Mouse (Mus musculus): ENCODE data around the gene Gm28048.

Gene Gm28048

GRCm38 (mm10) chr11:22981984-22982757, at the start of gene Gm28048, which contains the start of gene Commd1:
TSS of gene Gm28048 (minus strand) at chr11:22982090.
TSS of gene Commd1 (minus strand) at chr11:22982382.
- peak; percentile 95 to 99 for DNase-seq (ENCODE audit: inconsistent age in 2 of 2, low spot score in 1 of 2)

- DNase-seq (ENCODE audit: inconsistent age in 2 of 2, low spot score in 1 of 2): no peak
Observed at GRCm38 (mm10) chr11:23029399-23029798, 47.5 kb upstream of the Gm28048 start.

DNA sequence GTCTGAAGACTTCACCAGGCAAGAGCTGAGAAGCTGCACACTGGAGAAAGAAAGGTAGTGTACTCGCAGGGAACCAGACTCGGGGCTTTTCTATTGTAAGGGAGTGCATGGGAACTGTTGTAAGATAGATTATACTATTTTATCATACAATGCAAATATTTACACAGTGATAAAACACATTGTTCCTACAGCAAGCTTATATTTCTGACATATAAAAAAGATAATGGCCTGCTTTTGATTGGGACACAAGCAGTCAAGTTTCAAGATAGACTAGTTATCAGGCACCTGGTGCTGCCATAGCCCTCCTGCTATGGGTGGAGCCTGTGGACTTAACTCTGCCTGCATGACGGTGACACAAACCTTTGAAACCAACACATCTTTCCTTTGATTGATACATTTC, 47.1 kb upstream of the Gm28048 start:
- DNase-seq (ENCODE audit: inconsistent age in 2 of 2, low spot score in 1 of 2): no peak

GRCm38 (mm10) chr11:23024169-23024568, 42.3 kb upstream of the Gm28048 start:
- DNase-seq (ENCODE audit: inconsistent age in 2 of 2, low spot score in 1 of 2): no peak

- DNase-seq (ENCODE audit: inconsistent age in 2 of 2, low spot score in 1 of 2): no peak
Observed at GRCm38 (mm10) chr11:23023155-23023554, 41.3 kb upstream of the Gm28048 start.

DNA sequence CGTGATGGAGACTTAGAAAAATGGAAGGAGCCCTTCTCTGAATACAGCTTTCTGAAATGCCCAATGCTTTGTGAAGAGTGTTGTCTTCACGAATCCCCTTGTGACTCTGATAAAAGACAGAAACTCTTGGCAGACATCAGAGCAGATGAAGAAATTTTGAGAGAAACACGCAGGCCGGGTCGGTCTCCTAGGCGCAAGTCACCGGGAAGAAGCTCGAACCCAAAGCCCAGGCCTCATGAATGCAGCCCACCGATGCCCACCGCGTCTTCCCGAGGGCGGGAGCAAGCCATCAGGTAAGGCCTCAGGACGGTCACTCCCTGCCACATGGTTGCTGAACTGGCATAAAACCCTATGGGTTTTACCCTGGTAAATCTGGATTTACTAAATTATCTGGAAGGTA, 39.0 kb upstream of the Gm28048 start:
- DNase-seq (ENCODE audit: inconsistent age in 2 of 2, low spot score in 1 of 2): peak in 1 of 2 experiments; percentile 18

DNA sequence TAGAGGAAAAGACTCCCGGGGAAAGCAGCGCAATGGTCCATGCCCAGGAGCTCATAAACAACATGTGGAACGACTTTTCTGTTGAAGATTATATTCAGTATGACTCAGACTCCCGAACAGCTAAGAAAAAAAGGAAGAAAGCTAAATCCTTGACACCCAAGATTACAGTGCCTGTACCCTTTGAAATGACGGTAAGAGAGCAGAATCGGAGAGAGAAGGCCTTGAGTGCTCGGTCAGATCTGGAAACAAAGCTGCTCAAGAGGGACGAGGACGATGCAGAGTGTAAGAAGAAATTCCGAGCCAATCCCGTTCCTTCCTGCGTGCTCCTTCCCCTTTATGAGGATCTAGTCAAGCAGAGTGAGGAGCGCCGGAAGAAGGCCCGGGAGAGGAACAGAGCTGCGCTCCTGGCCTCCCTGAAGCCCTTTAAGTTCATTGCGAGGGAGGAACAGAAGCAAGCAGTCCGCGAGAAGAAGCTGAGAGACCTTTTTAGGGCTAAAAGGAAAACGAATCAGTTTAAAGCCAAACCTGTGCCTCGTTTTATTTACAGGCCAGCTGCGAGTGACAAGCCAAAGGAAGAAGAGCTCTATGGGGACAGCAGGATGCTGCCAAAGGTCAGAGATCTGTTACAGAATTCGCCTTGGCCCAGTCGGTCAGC, 38.4 kb upstream of the Gm28048 start:
- peak; percentile 50 to 86 for DNase-seq (ENCODE audit: inconsistent age in 2 of 2, low spot score in 1 of 2)

DNA sequence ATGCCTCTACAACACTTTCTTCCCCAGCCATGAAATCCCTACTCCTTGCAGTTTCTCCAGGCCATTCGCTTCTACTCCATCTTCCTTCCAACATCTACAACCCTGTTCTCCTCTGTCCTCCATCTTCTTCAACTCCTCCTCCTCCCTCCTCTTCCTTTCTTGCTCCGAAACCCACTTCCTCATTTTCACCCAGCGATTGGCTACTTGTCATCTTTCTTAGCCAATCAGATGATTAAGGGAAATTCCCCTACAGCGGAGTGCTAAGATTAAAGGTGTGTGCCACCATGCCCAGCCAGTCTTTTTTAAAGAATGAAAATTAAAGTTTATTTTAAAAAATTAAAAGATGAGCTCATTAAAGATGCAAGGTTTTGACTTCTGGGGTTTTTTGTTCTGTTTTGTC, 36.1 kb upstream of the Gm28048 start:
- DNase-seq (ENCODE audit: inconsistent age in 2 of 2, low spot score in 1 of 2): no peak

DNA sequence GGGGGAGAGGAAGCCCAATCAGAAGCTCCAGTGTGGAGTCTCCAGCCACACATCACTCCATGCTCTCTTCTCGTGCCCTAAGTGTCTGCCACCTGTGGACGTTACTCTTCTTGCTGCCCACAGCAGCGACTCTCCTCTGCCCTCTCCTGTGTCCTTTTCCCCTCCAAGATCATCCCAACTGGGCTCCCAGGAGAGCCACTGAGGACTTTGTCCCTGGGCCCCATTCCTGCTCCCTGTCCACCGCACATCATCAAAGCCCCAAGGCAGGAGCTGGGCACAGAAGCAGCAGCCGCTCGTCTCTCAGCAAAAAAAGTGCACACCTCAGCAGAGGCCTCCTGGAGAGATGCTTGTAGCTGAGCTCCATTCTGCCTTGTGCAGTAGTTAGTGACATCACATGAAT, 33.1 kb upstream of the Gm28048 start:
- DNase-seq (ENCODE audit: inconsistent age in 2 of 2, low spot score in 1 of 2): no peak

DNA sequence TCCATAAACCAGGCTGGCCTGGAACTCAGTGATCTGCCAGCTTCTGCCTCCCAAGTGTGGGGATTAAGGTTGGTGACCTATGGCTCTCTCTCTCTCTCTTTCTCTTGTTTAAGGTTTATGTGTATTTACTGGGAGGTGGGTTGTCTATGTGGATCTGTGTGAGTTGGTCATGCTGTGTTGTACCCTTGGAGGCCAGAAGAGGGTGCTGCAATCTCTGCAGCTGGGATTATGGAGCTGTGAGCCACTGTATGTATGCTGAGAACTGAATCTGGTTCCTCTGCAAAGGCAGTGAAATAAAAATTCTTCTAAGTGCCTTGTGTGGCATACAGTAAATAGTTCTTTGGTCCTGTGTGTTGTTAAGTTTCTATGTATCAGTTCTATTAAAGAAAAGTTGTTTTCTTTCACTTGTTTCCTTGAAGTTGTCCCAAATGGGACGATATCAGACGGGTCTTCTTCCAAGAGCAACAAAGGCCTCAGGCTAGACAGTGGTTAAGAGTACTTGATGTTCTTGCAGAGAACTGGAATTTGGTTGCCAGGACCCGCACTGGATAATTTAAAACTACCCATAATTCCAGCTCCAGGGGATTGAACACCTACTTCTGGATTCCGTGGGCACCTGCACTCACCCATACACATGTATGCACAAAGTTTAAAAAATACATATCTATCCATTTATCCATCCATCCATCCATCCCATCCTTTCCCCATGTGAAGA, 31.8 kb upstream of the Gm28048 start:
- no peak for DNase-seq (ENCODE audit: inconsistent age in 2 of 2, low spot score in 1 of 2)

GRCm38 (mm10) chr11:23013096-23013495, 31.2 kb upstream of the Gm28048 start:
- DNase-seq (ENCODE audit: inconsistent age in 2 of 2, low spot score in 1 of 2): no peak

- no peak for DNase-seq (ENCODE audit: inconsistent age in 2 of 2, low spot score in 1 of 2)
Observed at GRCm38 (mm10) chr11:23008824-23009200, 26.9 kb upstream of the Gm28048 start.

DNA sequence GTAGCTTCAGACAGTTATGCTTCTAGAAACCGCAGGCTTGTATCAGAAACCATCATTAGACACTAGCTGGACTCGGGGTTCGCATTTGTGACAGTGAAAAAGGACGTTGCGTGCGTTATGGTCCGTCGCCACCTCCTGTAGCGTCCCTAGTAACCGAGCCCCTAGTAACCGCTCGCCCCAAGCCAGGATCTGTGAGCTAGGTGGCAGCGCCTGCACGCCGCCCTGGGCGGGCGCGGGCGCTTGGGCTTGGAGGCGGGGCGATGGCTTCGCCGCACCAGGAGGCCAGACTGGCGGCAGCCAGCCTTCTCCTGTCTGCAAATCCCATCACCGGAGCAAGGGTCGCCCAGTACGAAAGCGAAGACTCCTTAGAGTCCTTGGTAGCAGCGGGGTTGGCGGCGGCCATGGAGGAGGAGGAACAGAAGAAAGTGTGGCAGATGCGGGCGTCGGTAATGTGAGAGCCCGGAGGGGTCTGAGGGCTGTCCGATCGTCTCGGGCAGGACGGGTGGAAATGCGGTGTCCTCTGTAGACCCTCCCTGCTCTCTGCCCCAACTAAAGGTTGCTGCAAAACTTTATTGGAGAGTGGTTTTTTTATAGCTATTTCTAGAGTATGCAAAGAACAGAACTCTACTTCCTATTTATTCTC, 26.4 kb upstream of the Gm28048 start:
- DNase-seq (ENCODE audit: inconsistent age in 2 of 2, low spot score in 1 of 2): peak; percentile 91 to 96

DNA sequence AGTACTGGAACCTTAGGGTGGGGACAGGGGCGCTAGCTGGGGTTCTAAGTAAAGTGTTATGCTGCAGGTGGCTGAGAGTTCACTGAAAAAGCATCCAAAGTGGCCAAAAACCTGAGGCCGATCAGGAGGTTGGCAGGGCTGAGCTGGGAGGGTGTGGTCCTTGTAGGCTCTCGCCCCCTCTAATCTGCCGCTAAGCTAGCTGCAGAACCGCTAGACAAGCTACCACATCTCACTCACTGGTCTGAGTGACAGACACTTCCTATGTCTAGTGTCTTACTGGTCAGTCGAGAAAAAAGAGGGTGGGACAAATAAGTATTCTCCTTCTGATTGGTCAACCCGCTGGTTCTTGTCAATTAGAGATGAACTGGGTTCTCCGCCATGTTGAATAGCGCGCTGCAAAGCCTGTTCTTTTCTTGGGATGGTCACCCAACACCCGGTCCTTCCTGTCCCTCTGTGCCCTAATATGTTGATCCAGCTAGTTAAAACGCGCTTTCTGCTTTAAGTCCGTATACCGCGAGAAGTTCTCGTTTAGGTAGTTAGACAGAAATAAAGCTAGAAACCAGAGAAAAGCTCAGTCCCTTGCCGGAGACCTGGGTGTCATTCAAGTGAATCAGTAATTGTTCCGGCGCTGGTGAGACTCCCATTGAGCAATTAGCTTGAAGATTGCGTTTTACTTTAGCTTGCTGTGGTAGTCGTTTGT, 25.7 kb upstream of the Gm28048 start, which contains the start of gene Fam161a:
Fam161a (plus strand) TSS at position 51 of the 700 bp plus-strand sequence.
- DNase-seq (ENCODE audit: inconsistent age in 2 of 2, low spot score in 1 of 2): peak; percentile 81 to 96

- no peak for DNase-seq (ENCODE audit: inconsistent age in 2 of 2, low spot score in 1 of 2)
Observed at GRCm38 (mm10) chr11:23007166-23007480, 25.2 kb upstream of the Gm28048 start.

- no peak for DNase-seq (ENCODE audit: inconsistent age in 2 of 2, low spot score in 1 of 2)
Observed at GRCm38 (mm10) chr11:23005276-23005675, 23.4 kb upstream of the Gm28048 start.

DNA sequence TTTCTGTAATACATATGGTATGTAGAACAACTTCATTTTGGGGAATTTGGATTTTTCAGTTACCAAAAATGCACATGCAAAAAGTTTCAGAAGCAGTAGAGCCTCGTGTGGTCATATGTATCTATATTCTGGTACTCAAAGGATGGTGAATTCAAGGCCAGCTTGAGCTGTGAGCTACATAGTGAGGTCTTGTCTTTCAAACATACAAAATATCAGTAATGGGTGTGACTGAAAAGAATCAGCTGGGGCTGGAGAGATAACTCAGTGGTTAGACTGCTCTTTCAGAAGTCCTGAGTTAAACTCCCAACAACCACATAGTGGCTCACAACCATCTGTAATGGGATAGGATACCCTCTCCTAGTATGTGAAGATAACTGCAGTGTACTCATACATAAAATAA, 16.4 kb upstream of the Gm28048 start:
- no peak for DNase-seq (ENCODE audit: inconsistent age in 2 of 2, low spot score in 1 of 2)

DNA sequence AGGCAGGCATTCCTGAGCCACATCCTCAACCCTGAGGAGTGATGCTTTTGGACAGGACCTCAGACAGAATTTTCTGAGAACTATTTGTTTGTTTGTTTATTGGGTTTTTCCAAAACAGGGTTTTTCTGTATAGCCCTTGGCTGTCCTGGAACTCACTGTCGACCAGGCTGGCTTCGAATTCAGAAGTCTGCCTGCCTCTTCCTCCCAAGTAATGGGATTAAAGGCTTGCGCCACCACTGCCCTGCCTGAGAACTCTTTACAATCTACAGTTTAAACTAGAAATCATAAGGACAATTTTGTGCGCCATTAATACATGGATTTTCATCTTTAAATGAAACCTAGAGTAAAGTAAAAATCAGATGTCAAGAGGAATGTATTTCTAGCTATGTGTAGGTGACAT, 13.6 kb upstream of the Gm28048 start:
- DNase-seq (ENCODE audit: inconsistent age in 2 of 2, low spot score in 1 of 2): no peak

GRCm38 (mm10) chr11:22994271-22994670, 12.4 kb upstream of the Gm28048 start:
- DNase-seq (ENCODE audit: inconsistent age in 2 of 2, low spot score in 1 of 2): no peak

DNA sequence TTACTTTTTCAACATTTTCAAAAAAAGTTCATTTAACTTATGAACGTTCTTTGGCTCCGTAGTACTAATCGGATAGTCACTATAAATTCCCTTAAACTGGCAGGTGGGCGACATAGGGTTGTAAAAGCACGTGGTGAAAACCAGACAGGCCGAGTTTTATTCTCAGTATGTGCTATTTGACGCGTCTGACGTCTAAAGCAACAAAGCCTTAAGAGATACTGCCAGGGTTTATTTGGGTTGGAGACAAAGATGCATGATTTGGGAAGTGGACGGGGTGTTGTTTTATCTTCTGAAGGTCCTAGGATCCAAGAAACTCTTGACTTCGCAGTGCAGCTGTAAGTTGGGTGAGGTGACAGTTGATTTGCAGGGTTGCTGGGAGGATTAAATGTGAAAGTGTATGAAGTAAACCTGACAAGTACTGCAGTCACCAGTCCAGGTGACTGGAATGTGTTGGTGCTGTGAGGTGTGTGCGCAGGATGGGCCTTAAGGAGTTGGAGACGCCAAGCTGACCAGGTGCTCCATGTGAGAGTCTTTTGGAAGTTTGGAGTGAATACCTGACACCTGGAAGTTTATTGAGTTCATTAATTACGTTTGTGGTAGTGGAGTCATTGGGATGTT, 9.4 kb upstream of the Gm28048 start:
- peak in 1 of 2 experiments; percentile 56 for DNase-seq (ENCODE audit: inconsistent age in 2 of 2, low spot score in 1 of 2)
